Mouse (Mus musculus) embryonic facial prominence, embryonic 15.5 days (tissue): ENCODE data around the gene Smim14. TPM values are rescaled to one million over a fixed set of nuclear protein-coding genes. Genes with fewer than 3 reads are reported as not detected.
"Not testable (repeated sequence)": the region's sequence is repeated elsewhere in the genome, so short reads cannot be mapped to it uniquely, and the experiment has no call there.

ENCODE experiments used
- ATAC-seq: fragments of 200-750 bp; cut with Nextera tagmentation; 2 replicates; pipeline ENCODE4 v1.8.0; 2017; ENCODE audit warnings: low read depth, moderate TSS enrichment; ENCODE audit not compliant: insufficient number of reproducible peaks, low FRiP score, low TSS enrichment
- H3K27ac ChIP-seq: fragments of 300-500 bp; sonication (generic); replicated peaks from 2 replicates; pipeline ENCODE4 v1.5.1; 2015; ENCODE audit warnings: mild to moderate bottlenecking, inconsistent platforms
- H3K27me3 ChIP-seq: fragments of 300-500 bp; sonication (generic); 2 replicates; pipeline ENCODE4 v1.6.1; 2015; ENCODE audit warnings: inconsistent platforms
- H3K36me3 ChIP-seq: fragments of 300-500 bp; sonication (generic); 2 replicates; pipeline ENCODE4 v1.6.1; 2015; ENCODE audit warnings: mild to moderate bottlenecking, inconsistent platforms
- H3K4me1 ChIP-seq: fragments of 300-500 bp; sonication (generic); 2 replicates; pipeline ENCODE4 v1.6.1; 2015; ENCODE audit warnings: inconsistent platforms
- H3K4me2 ChIP-seq: fragments of 300-500 bp; sonication (generic); replicated peaks from 2 replicates; pipeline ENCODE4 v1.6.1; 2015; ENCODE audit warnings: mild to moderate bottlenecking, inconsistent platforms
- H3K4me3 ChIP-seq: fragments of 300-500 bp; sonication (generic); replicated peaks from 2 replicates; pipeline ENCODE4 v1.5.1; 2015; ENCODE audit warnings: mild to moderate bottlenecking, inconsistent platforms
- H3K9ac ChIP-seq: fragments of 300-500 bp; sonication (generic); 2 replicates; pipeline ENCODE4 v1.6.1; 2015; ENCODE audit warnings: inconsistent platforms
- H3K9me3 ChIP-seq: fragments of 300-500 bp; sonication (generic); replicated peaks from 2 replicates; pipeline ENCODE4 v1.6.1; 2016; ENCODE audit warnings: inconsistent platforms
- WGBS: fragments of 180-500 bp; shearing (Covaris S2); methylation state at CpG from one replicate; pipeline ENCODE4 v1.1.7; 2015; 5-methylcytosine and 5-hydroxymethylcytosine counted together
- polyA plus RNA-seq: library from polyadenylated mRNA; unstranded; fragments of >200 nt; fragmentation: Nextera tagmentation; extraction: Ambion mirVana; gene quantifications from 2 replicates; pipeline ENCODE4 v1.2.1, GENCODE M21; 2015

Smim14 gene
- polyA plus RNA-seq, 1 experiment from 2014 or later = 142 TPM

DNA sequence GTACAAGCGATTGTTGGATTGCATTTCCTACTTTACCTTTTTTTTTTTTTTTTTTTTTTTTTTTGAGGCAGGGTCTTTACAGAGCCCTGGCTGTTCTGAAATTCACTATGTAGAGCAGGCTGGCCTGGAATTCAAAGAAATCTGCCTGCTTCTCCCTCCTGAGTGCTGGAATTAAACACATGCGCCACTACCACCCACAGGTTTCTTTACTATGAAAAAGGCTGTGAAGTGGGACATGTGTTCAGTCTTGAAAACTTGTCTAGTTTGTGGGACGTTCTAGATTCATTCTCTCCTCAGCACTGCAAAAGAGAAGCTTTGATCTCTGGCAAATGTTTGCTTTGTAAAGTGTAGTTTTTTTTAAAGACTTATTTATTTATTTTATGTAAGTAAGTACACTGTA is 4.9 kb upstream of the Smim14 start:
- Histone ChIP-seq H3K36me3 (0 out of 2 replicates have a peak, but pooled peaks cover 3% of the 10 kb centered on the region), H3K27ac (no peak overlapping the region), H3K4me1 (peaks cover 6% of the 10 kb centered on the region; the same call in 1 of the 2 replicates), H3K4me2 (no peak overlapping the region), H3K27me3 (no peaks in the 10 kb centered on the region), H3K9me3 (no peaks in the 10 kb centered on the region), H3K4me3 (no peak overlapping the region), H3K9ac (no peak overlapping the region)
- no peak for ATAC-seq
- 76% methylated on average over 3 of the region's 3 CpGs for WGBS

- H3K4me2 ChIP-seq = no peak overlapping the region
- ATAC-seq = no peak
- H3K36me3 ChIP-seq = no peaks in the 10 kb centered on the region
- no peak overlapping the region for H3K4me3 ChIP-seq
- no peak overlapping the region for H3K27ac ChIP-seq
- no peaks in the 10 kb centered on the region for H3K9me3 ChIP-seq
- no peak overlapping the region for H3K9ac ChIP-seq
- H3K27me3 ChIP-seq = no peaks in the 10 kb centered on the region
- H3K4me1 ChIP-seq = peaks cover 9% of the 10 kb centered on the region
- 93% methylated on average over 3 of the region's 3 CpGs for WGBS
These were observed 2.8 kb upstream of the Smim14 start for GRCm38 (mm10) chr5:65539786-65540185.

DNA sequence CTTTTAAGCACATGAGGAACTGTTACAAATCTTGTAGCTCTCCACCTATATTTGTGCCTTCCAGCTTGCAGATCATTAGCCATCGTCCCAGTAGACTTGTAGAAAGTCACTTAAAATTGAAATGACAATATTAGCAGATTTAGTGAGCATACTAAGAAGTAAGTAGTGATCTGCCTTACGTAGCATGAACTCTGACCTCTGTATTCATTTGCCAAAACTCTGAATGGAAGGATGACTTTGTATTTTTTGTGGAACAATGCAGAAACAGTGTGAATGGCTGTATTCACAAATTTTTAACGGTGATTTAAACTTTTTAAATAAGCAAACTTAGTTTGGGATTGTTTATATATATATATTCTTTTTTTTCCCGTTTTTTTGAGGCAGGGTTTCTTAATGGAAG is 1.8 kb upstream of the Smim14 start:
- no peak overlapping the region for H3K27ac ChIP-seq
- no peaks in the 10 kb centered on the region for H3K9me3 ChIP-seq
- H3K4me3 ChIP-seq = peak overlapping the region; percentile 23
- ATAC-seq = no peak
- WGBS = 48% methylated on average over 4 of the region's 4 CpGs
- peak overlapping the region; percentile 38 for H3K4me2 ChIP-seq
- H3K4me1 ChIP-seq = peaks cover 9% of the 10 kb centered on the region
- H3K36me3 ChIP-seq = no peaks in the 10 kb centered on the region
- H3K9ac ChIP-seq = no peak overlapping the region
- H3K27me3 ChIP-seq = no peaks in the 10 kb centered on the region

- WGBS = under 1% methylated on average over 4 of the region's 4 CpGs
- ATAC-seq = no peak
These were observed 1.1 kb upstream of the Smim14 start for GRCm38 (mm10) chr5:65538121-65538520.

GRCm38 (mm10) chr5:65537420-65538071 is 562 bp upstream of the Smim14 start:
- ATAC-seq = peak; percentile 61
- WGBS = 0% methylated on average over 41 of the region's 59 CpGs
- Histone ChIP-seq H3K9me3 (no peaks in the 10 kb centered on the region), H3K36me3 (no peaks in the 10 kb centered on the region), H3K27me3 (no peaks in the 10 kb centered on the region), H3K9ac (peak overlapping the region; percentile 86), H3K4me1 (peaks cover 9% of the 10 kb centered on the region), H3K27ac (peak overlapping the region; percentile 98), H3K4me3 (peak overlapping the region; percentile 87), H3K4me2 (peak overlapping the region; percentile 57)

More at GRCm38 (mm10) chr5:65538121-65538520, 1.1 kb upstream of the Smim14 start:
- Histone ChIP-seq H3K9me3 (no peaks in the 10 kb centered on the region), H3K27me3 (no peaks in the 10 kb centered on the region), H3K9ac (peak overlapping the region; percentile 86), H3K4me3 (peak overlapping the region; percentile 87), H3K36me3 (no peaks in the 10 kb centered on the region), H3K4me2 (peak overlapping the region; percentile 57), H3K4me1 (peaks cover 9% of the 10 kb centered on the region), H3K27ac (peak overlapping the region; percentile 98)

- not testable (repeated sequence) for H3K9me3 ChIP-seq, H3K27me3 ChIP-seq, H3K4me1 ChIP-seq, ATAC-seq, H3K36me3 ChIP-seq
- peak overlapping the region; percentile 98 for H3K27ac ChIP-seq
- H3K4me3 ChIP-seq = peak overlapping the region; percentile 87
- 83% methylated on average over 10 of the region's 10 CpGs for WGBS
- H3K4me2 ChIP-seq = peak overlapping the region; percentile 57
- peak overlapping the region; percentile 86 for H3K9ac ChIP-seq
These were observed 917 bp downstream of the Smim14 start for GRCm38 (mm10) chr5:65536068-65536465.

- Histone ChIP-seq H3K4me2 (no peak overlapping the region), H3K27me3 (no peaks in the 10 kb centered on the region), H3K36me3 (no peaks in the 10 kb centered on the region), H3K4me3 (no peak overlapping the region), H3K9me3 (no peaks in the 10 kb centered on the region), H3K9ac (no peak overlapping the region), H3K4me1 (peaks cover 9% of the 10 kb centered on the region), H3K27ac (no peak overlapping the region)
- WGBS = 64% methylated on average over 5 of the region's 5 CpGs
- no peak for ATAC-seq
These were observed 1.4 kb downstream of the Smim14 start for GRCm38 (mm10) chr5:65535457-65536067.

GRCm38 (mm10) chr5:65534496-65534895 is 2.5 kb downstream of the Smim14 start:
- H3K9ac ChIP-seq = no peak overlapping the region
- H3K4me1 ChIP-seq = peaks cover 9% of the 10 kb centered on the region
- H3K27ac ChIP-seq = no peak overlapping the region
- no peak overlapping the region for H3K4me2 ChIP-seq
- H3K27me3 ChIP-seq = no peaks in the 10 kb centered on the region
- no peak overlapping the region for H3K4me3 ChIP-seq
- H3K9me3 ChIP-seq = no peaks in the 10 kb centered on the region
- no peak for ATAC-seq
- no peaks in the 10 kb centered on the region for H3K36me3 ChIP-seq
- 57% methylated on average over 4 of the region's 4 CpGs for whole genome bisulfite sequencing

GRCm38 (mm10) chr5:65531283-65531682 is 5.7 kb downstream of the Smim14 start:
- Histone ChIP-seq H3K4me1 (peaks cover 1% of the 10 kb centered on the region), H3K4me3 (no peak overlapping the region), H3K9me3 (no peaks in the 10 kb centered on the region), H3K27me3 (no peaks in the 10 kb centered on the region), H3K9ac (no peak overlapping the region), H3K4me2 (no peak overlapping the region), H3K36me3 (no peaks in the 10 kb centered on the region), H3K27ac (no peak overlapping the region)
- 76% methylated on average over 3 of the region's 3 CpGs for whole genome bisulfite sequencing
- no peak for ATAC-seq

- H3K4me1 ChIP-seq = no peaks in the 10 kb centered on the region
- H3K9me3 ChIP-seq = no peaks in the 10 kb centered on the region
- no peaks in the 10 kb centered on the region for H3K27me3 ChIP-seq
- no peak for ATAC-seq
- 15% methylated on average over 8 of the region's 8 CpGs for WGBS
- no peak overlapping the region for H3K9ac ChIP-seq
- H3K27ac ChIP-seq = no peak overlapping the region
- no peak overlapping the region for H3K4me3 ChIP-seq
- H3K4me2 ChIP-seq = no peak overlapping the region
- no peaks in the 10 kb centered on the region for H3K36me3 ChIP-seq
These were observed 11.1 kb downstream of the Smim14 start for GRCm38 (mm10) chr5:65525674-65526443.

DNA sequence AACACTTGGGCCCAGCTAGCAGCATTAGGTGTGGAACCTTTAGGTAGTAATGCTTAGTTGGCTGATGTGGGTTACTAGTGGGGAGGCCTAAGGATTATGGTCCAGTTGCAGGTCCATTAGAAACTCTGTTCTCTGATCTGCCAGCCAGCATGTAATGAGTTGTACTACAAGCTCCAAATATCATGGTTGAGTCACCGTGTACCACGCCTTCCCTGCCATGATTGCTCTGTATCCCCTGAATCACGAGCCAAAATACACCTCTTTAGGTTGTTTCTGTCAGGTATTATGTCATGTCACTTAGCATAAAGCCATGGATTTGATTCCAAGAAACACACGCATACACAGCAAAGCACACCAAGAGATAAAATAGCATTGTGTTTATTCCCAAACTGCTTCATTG is 12.2 kb downstream of the Smim14 start:
- Histone ChIP-seq H3K4me3 (no peak overlapping the region), H3K4me1 (no peaks in the 10 kb centered on the region), H3K4me2 (no peak overlapping the region), H3K27ac (peak overlapping the region; percentile 41; the same call in 1 of the 2 replicates), H3K27me3 (no peaks in the 10 kb centered on the region), H3K9me3 (no peaks in the 10 kb centered on the region), H3K36me3 (no peaks in the 10 kb centered on the region), H3K9ac (no peak overlapping the region)
- ATAC-seq = no peak
- 61% methylated on average over 4 of the region's 4 CpGs for WGBS
